Comparison of ENCODE assay signal across 23 mouse cellular contexts in the genomic region with DNA sequence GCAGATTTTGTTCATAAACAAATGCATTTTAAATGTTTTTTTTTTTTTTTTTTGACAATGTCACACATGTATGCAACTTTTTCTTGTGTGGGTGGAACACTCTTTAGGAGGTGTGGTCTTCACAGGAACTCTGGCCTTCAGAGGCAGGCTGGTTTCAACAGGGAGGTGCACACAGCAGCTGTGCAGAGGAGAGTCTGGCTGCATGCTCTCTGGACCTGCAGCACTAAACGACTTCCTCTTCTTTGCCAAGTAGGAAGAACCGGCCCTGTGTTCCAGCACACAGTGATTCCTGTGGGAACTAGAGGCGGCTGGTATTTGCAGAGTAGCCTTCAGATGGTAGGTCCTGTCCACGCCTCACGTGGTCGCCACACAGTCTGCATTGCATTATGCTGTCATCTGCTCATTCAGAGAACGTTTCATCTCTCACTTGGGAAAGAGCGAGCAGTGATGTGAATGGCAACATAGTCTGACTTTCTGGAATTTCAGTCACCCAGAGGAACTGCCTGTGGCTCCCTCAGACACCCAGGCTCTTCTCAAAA.
DNase-seq lines count a peak whose midpoint lies in the region; ATAC-seq and TF ChIP-seq lines count a peak whose summit lies in the region.
"Had no signal": no experiment of that assay in that cellular context is flagged by ENCODE, and none has a peak within 500 bp of the region (broad histone marks: within the 10 kb centered on the region; RNA-seq: fewer than 3 reads in every experiment).

No protein-coding gene starts in this region.

- no peak overlapping the region for H3K27ac ChIP-seq in heart, embryonic 12.5 days (ENCODE audit: poor library complexity, severe bottlenecking)
- no peak overlapping the region for H3K27ac ChIP-seq in heart, adult 2 months
- no peak overlapping the region for H3K27ac ChIP-seq in limb, embryonic 11.5 days (replicated peaks; ENCODE audit: low read depth, low read length)
- H3K27ac ChIP-seq in limb, embryonic 10.5 days: no peak overlapping the region
- H3K27ac ChIP-seq in limb, embryonic 13.5 days: no peak overlapping the region
- H3K27ac ChIP-seq: embryonic facial prominence, embryonic 12.5 days; hindbrain, embryonic 12.5 days; limb, embryonic 15.5 days; liver, embryonic 15.5 days; midbrain, embryonic 15.5 days had no signal

- TF ChIP-seq POLR2A in heart, adult 2 months (IDR thresholded peaks at IDR 0.05; ENCODE audit: insufficient read depth, low read depth, low read length): no peak

- intact Hi-C loops in heart, adult 2 months (cut with DNase I): no loop called here

- H3K4me3 ChIP-seq in heart, embryonic 12.5 days: no peak overlapping the region
- no peak overlapping the region for H3K4me3 ChIP-seq in heart, adult 2 months
- no peak overlapping the region for H3K4me3 ChIP-seq in limb, embryonic 11.5 days (ENCODE audit: low read depth, low read length)
- no peak overlapping the region for H3K4me3 ChIP-seq in limb, embryonic 10.5 days
- H3K4me3 ChIP-seq in limb, embryonic 13.5 days: no peak overlapping the region
- H3K4me3 ChIP-seq: embryonic facial prominence, embryonic 12.5 days; hindbrain, embryonic 12.5 days; limb, embryonic 15.5 days; liver, embryonic 15.5 days; midbrain, embryonic 15.5 days; myocyte had no signal

- H3K9ac ChIP-seq in heart, embryonic 12.5 days: no peak overlapping the region
- H3K9ac ChIP-seq in heart, adult 2 months (ENCODE audit: low read depth, low read length): no peak overlapping the region
- no peak overlapping the region for H3K9ac ChIP-seq in limb, embryonic 11.5 days (ENCODE audit: low read length)
- H3K9ac ChIP-seq in limb, embryonic 13.5 days: no peak overlapping the region
- H3K9ac ChIP-seq: embryonic facial prominence, embryonic 12.5 days; hindbrain, embryonic 12.5 days; limb, embryonic 15.5 days; liver, embryonic 15.5 days; midbrain, embryonic 15.5 days had no signal

- peaks cover 10% of the 10 kb centered on the region for H3K4me1 ChIP-seq in heart, embryonic 12.5 days (replicated peaks)
- H3K4me1 ChIP-seq in heart, adult 2 months (ENCODE audit: control insufficient read depth, insufficient read depth, low read length): no peaks in the 10 kb centered on the region
- no peaks in the 10 kb centered on the region for H3K4me1 ChIP-seq in limb, embryonic 11.5 days (ENCODE audit: control insufficient read depth, insufficient read depth, low read length)
- H3K4me1 ChIP-seq in limb, embryonic 10.5 days: peaks cover 3% of the 10 kb centered on the region; the same call in 1 of the 2 replicates
- no peaks in the 10 kb centered on the region for H3K4me1 ChIP-seq in limb, embryonic 13.5 days
- H3K4me1 ChIP-seq: embryonic facial prominence, embryonic 12.5 days; hindbrain, embryonic 12.5 days; limb, embryonic 15.5 days; liver, embryonic 15.5 days; midbrain, embryonic 15.5 days had no signal

- WGBS in heart, embryonic 12.5 days: 13% methylated on average over 8 of the region's 8 CpGs
- WGBS in heart, adult 2 months: 19% methylated on average over 8 of the region's 8 CpGs
- 58% methylated on average over 8 of the region's 8 CpGs for WGBS in limb, embryonic 11.5 days
- WGBS in limb, embryonic 10.5 days: 70% methylated on average over 8 of the region's 8 CpGs
- WGBS in limb, embryonic 13.5 days: 50% methylated on average over 8 of the region's 8 CpGs

- peak overlapping the region; percentile 31 for H3K4me2 ChIP-seq in heart, embryonic 12.5 days
- no peak overlapping the region for H3K4me2 ChIP-seq in limb, embryonic 11.5 days (ENCODE audit: low read depth, severe bottlenecking)
- H3K4me2 ChIP-seq in limb, embryonic 13.5 days (replicated peaks): no peak overlapping the region
- H3K4me2 ChIP-seq: embryonic facial prominence, embryonic 12.5 days; hindbrain, embryonic 12.5 days; limb, embryonic 15.5 days; liver, embryonic 15.5 days; midbrain, embryonic 15.5 days had no signal

- no peaks in the 10 kb centered on the region for H3K36me3 ChIP-seq in heart, embryonic 12.5 days
- no peaks in the 10 kb centered on the region for H3K36me3 ChIP-seq in heart, adult 2 months (ENCODE audit: control insufficient read depth, insufficient read depth, low read length)
- H3K36me3 ChIP-seq in limb, embryonic 11.5 days (ENCODE audit: control insufficient read depth, insufficient read depth, low read length): no peaks in the 10 kb centered on the region
- no peaks in the 10 kb centered on the region for H3K36me3 ChIP-seq in limb, embryonic 10.5 days
- H3K36me3 ChIP-seq in limb, embryonic 13.5 days: no peaks in the 10 kb centered on the region
- H3K36me3 ChIP-seq: embryonic facial prominence, embryonic 12.5 days; hindbrain, embryonic 12.5 days; limb, embryonic 15.5 days; liver, embryonic 15.5 days; midbrain, embryonic 15.5 days had no signal

- no peaks in the 10 kb centered on the region for H3K27me3 ChIP-seq in heart, embryonic 12.5 days (replicated peaks)
- H3K27me3 ChIP-seq in heart, adult 2 months (ENCODE audit: control insufficient read depth, insufficient read depth, low read length): no peaks in the 10 kb centered on the region
- H3K27me3 ChIP-seq in limb, embryonic 11.5 days (ENCODE audit: control insufficient read depth, insufficient read depth, low read length): no peaks in the 10 kb centered on the region
- no peaks in the 10 kb centered on the region for H3K27me3 ChIP-seq in limb, embryonic 10.5 days (ENCODE audit: low read depth, poor library complexity, severe bottlenecking)
- no peaks in the 10 kb centered on the region for H3K27me3 ChIP-seq in limb, embryonic 13.5 days
- H3K27me3 ChIP-seq: CH12.LX; embryonic facial prominence, embryonic 12.5 days; hindbrain, embryonic 12.5 days; limb, embryonic 15.5 days; liver, embryonic 15.5 days; midbrain, embryonic 15.5 days had no signal

- no peak for TF ChIP-seq EP300 in heart, adult 2 months (IDR thresholded peaks at IDR 0.05; ENCODE audit: insufficient read depth, low read depth, low read length)

- no peak for TF ChIP-seq CTCF in heart, adult 2 months (IDR thresholded peaks at IDR 0.05)

- H3K79me2 ChIP-seq in heart, adult 2 months (replicated peaks; ENCODE audit: control insufficient read depth, insufficient read depth, low read length): no peaks in the 10 kb centered on the region

- H3K9me3 ChIP-seq in heart, embryonic 12.5 days (replicated peaks): no peaks in the 10 kb centered on the region
- H3K9me3 ChIP-seq in limb, embryonic 11.5 days (ENCODE audit: control insufficient read depth, low read length): no peaks in the 10 kb centered on the region
- no peaks in the 10 kb centered on the region for H3K9me3 ChIP-seq in limb, embryonic 10.5 days (replicated peaks)
- H3K9me3 ChIP-seq in limb, embryonic 13.5 days: no peaks in the 10 kb centered on the region
- H3K9me3 ChIP-seq: embryonic facial prominence, embryonic 12.5 days; hindbrain, embryonic 12.5 days; limb, embryonic 15.5 days; liver, embryonic 15.5 days; midbrain, embryonic 15.5 days had no signal

- peak; percentile 64; the same call in 1 of the 2 replicates for ATAC-seq in heart, embryonic 12.5 days (ENCODE audit: insufficient number of reproducible peaks, low FRiP score)
- no peak for ATAC-seq in limb, embryonic 11.5 days (ENCODE audit: insufficient number of reproducible peaks, low FRiP score, low TSS enrichment, low read depth)
- peak; percentile 83 for ATAC-seq in common myeloid progenitor, adult 5-6 weeks (replicated peaks; ENCODE audit: low read depth, poor library complexity, severe bottlenecking)
- ATAC-seq in limb, embryonic 13.5 days (ENCODE audit: low FRiP score, low read depth): peak; percentile 48; the same call in 1 of the 2 replicates
- no peak for ATAC-seq in activated CD4-positive, CD25-positive, alpha-beta regulatory T cell, adult 4 months
- ATAC-seq: forebrain, embryonic 14.5 days; inflammation-experienced regulatory T-cells, adult 6 months; midbrain, embryonic 15.5 days had no signal

- no peak for DNase-seq in heart, adult 2 months
- DNase-seq in limb, embryonic 11.5 days (ENCODE audit: low spot score): peak; percentile 26
- DNase-seq in limb, embryonic 10.5 days (ENCODE audit: low spot score): no peak
- no peak for DNase-seq in adrenal gland, adult 2 months
- DNase-seq: adrenal gland, adult 8-10 months; cerebellum, adult 9-10 months; kidney, adult 9 months; kidney, postnatal 25 days; layer of hippocampus, adult 9-11 months; thymus, postnatal 14 days had no signal

Comparison
In these comparisons a context has a peak if more than half of its experiments do, and no peak if none do; other contexts are left out.
1. ATAC-seq: peak in heart, embryonic 12.5 days (single experiment), common myeloid progenitor, adult 5-6 weeks (single experiment) and limb, embryonic 13.5 days (single experiment); none in limb, embryonic 11.5 days (single experiment) and activated CD4-positive, CD25-positive, alpha-beta regulatory T cell, adult 4 months (single experiment).